Mouse (Mus musculus): ENCODE data around the gene Creld1.

Creld1 gene

GRCm38 (mm10) chr6:113483100-113483615 lies at the start of gene Creld1:
Gene Creld1, plus strand, starts transcription at chr6:113483297.
- peak; percentile 97 for DNase-seq (ENCODE audit: low spot score)

DNA sequence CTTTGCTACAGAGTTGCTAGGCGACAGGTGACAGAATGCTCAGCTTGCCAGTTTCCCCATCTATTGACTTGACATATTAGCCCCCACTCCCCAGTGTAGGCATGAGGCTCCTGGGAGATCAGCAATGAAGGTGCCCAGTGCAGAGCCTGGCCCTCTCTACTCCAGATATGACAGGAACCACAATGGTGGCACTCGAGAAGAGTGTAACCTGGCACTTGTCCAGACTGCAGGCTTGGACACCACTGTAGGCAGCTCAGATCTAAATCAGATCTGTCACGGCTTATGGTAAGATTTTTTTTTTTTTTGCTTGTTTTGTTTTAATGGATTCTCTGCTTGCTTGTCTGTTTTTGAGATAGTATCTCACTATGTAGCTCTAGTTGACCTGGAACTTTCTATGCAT lies 49.4 kb upstream of the Creld1 start:
- no peak for DNase-seq (ENCODE audit: low spot score)

GRCm38 (mm10) chr6:113434691-113435090 lies 48.4 kb upstream of the Creld1 start:
- DNase-seq (ENCODE audit: low spot score), result no peak

GRCm38 (mm10) chr6:113435664-113436205 lies 47.4 kb upstream of the Creld1 start, which contains the start of gene Cidec:
Gene Cidec, minus strand, starts transcription at chr6:113435760.
- no peak for DNase-seq (ENCODE audit: low spot score)

- no peak for DNase-seq (ENCODE audit: low spot score)
These were observed 46.0 kb upstream of the Creld1 start for GRCm38 (mm10) chr6:113437135-113437534.

- no peak for DNase-seq (ENCODE audit: low spot score)
These were observed 44.2 kb upstream of the Creld1 start for GRCm38 (mm10) chr6:113438721-113439430.

DNA sequence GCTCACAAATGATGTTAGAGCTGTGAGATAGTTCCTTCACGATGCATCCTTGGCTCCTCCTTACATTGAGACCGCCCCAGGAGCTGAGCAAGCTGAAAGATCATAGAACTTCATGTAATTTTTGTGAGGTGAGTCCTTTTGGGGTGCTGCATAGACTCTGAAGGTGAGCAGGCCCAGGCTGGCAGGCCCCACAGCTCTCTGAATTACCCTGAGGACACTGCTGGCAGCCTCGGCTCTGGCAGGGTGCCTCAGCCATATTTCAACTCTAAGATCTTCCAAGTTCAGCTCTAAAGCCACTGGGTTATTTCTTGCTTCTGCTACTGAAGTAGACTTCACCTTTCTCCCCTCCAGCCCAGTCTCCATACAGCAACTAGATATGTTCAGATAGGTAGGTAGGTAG lies 42.4 kb upstream of the Creld1 start:
- DNase-seq (ENCODE audit: low spot score), result no peak

DNA sequence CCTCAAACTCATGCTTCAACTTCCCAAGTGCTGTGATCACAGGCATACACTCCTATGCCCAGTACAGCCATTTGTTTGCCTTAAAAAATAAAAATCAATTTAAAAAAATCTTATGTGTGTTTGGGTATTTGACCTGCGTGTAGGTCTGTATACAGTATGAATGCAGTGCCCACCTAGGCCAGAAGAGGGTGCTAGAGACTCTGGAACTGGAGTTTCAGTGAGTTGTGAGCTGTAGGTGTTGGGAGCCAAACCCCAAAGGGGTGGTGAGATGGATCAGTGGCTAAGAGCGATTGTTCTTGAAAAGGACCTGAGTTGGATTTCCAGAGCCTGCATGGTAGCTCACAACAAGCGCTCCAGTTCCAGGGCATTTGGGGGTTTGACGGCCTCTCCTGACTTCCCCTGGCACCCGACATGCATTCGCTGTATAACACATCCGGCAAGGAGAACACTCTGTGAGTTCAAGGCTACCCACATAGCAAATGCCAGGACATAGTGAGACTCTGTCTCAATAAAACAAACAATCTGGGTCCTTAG lies 41.9 kb upstream of the Creld1 start:
- peak; percentile 74 for DNase-seq (ENCODE audit: low spot score)

DNA sequence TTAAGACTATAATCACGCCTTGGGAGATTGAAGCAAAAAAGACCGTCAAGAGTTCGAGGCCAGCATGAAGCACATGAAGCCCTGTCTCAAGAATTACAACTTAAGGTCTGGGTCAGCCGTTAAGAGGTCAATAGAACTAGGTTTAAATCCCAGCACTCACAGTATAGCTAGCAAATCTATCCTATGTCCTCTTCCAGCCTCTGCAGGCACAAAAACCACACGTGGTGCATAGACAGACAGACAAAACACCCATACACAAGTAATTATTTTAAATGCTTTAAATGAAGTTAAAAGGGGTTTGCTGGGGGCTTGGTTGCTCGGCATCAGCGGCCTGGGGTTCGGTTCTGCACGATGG lies 41.0 kb upstream of the Creld1 start:
- no peak for DNase-seq (ENCODE audit: low spot score)

GRCm38 (mm10) chr6:113442442-113443090 lies 40.5 kb upstream of the Creld1 start, which contains the start of gene Jagn1:
Gene Jagn1, plus strand, starts transcription at chr6:113442569.
- peak; percentile 93 for DNase-seq (ENCODE audit: low spot score)

DNA sequence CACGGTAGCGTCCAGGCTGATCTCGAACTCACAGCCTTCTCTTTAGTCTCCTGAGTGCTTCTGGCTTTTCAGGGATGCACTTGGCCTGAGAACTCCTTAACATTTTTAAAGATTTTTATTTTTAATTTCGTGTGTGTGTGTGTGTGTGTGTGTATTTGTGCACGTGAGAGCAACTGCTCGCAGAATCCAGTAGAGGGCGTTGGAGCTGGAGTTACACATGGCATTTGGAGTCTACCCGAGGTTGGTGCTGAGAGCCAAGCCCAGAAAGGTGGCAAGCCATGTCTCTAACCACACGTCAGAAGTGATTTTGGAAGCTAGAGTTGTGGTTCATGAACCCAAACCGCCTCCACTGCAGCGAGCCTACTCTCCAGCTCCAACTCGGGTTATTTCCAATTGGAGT lies 40.0 kb upstream of the Creld1 start:
- DNase-seq (ENCODE audit: low spot score), result no peak

GRCm38 (mm10) chr6:113444207-113444965 lies 38.7 kb upstream of the Creld1 start:
- no peak for DNase-seq (ENCODE audit: low spot score)

DNA sequence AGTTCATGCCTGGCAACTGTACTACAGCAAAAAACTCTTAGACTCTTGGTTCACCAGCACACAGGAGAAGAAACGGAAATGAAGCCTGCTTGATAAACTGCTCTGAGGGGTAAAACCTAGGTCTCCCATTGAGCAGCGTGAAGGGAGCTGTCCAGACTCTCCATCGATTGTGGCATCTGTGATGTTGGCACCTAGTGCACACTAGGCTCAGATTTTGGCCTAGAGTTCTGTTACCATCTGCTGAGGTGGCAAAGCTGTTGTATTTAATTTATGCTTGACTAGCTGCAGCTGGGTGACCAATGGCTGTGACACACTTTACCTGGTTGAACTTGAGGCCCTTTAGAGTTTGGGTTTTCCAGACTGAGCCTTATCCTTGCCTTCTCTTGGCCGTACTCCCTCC lies 35.5 kb upstream of the Creld1 start:
- DNase-seq (ENCODE audit: low spot score), result no peak

GRCm38 (mm10) chr6:113451839-113452238 lies 31.3 kb upstream of the Creld1 start:
- no peak for DNase-seq (ENCODE audit: low spot score)

- no peak for DNase-seq (ENCODE audit: low spot score)
These were observed 28.1 kb upstream of the Creld1 start for GRCm38 (mm10) chr6:113455007-113455406.

- DNase-seq (ENCODE audit: low spot score), result no peak
These were observed 25.1 kb upstream of the Creld1 start, which contains the start of gene Il17re for GRCm38 (mm10) chr6:113457952-113458534. Gene Il17re, plus strand, starts transcription at chr6:113458484.

- peak; percentile 85 for DNase-seq (ENCODE audit: low spot score)
These were observed 24.5 kb upstream of the Creld1 start for GRCm38 (mm10) chr6:113458635-113459034.

- DNase-seq (ENCODE audit: low spot score), result no peak
These were observed 19.1 kb upstream of the Creld1 start for GRCm38 (mm10) chr6:113464040-113464439.

DNA sequence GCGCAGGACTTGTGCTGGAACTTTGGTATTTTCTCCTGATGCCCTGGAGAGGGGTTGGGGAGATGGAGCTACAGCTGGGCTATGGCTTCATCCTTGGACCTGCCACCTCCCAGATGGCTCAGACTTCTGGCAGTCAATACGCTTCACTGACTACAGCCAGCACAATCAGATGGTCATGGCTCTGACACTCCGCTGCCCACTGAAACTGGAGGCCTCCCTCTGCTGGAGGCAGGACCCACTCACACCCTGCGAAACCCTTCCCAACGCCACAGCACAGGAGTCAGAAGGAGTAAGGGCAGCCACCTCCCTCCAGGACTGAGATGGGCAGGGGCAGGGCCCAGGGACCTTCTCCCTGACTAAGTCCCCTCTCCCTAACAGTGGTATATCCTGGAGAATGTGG lies 17.5 kb upstream of the Creld1 start:
- no peak for DNase-seq (ENCODE audit: low spot score)

- DNase-seq (ENCODE audit: low spot score), result no peak
These were observed 14.6 kb upstream of the Creld1 start for GRCm38 (mm10) chr6:113468512-113468911.

GRCm38 (mm10) chr6:113469021-113469420 lies 14.1 kb upstream of the Creld1 start:
- DNase-seq (ENCODE audit: low spot score), result peak; percentile 79

DNA sequence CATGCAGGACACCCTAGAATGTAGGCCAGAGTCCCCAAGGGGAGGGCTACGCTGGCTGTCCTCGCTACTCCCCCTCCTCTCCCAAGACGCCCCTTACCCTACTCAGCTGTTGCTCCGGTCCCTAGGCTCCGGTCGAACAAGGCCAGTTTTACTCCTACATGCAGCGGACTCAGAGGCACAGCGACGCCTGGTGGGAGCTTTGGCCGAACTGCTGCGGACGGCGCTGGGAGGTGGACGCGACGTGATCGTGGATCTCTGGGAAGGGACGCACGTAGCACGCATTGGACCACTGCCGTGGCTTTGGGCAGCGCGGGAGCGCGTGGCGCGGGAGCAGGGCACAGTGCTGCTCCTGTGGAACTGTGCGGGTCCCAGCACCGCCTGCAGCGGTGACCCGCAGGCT lies 13.7 kb upstream of the Creld1 start:
- DNase-seq (ENCODE audit: low spot score), result peak; percentile 81
